Mouse (Mus musculus) forebrain, postnatal 0 days (tissue): ENCODE measurements at regions not wholly inside any gene's neighbourhood (a gene's known extent, or its start where the extent isn't known, plus 50 kb on each side); places are given as distances from the start of the nearest gene placed in this dataset.

Source experiments
- ATAC-seq: fragments of 200-750 bp; cut with Nextera tagmentation; 2 replicates; pipeline ENCODE4 v1.8.0; 2017; ENCODE audit warnings: mild to moderate bottlenecking, moderate library complexity
- DNase-seq: peaks from one replicate; pipeline ENCODE4 v3.0.0-alpha.2; 2015
- H3K27ac ChIP-seq: fragments of 300-500 bp; sonication (generic); 2 replicates; pipeline ENCODE4 v1.5.1; 2014; ENCODE audit warnings: low read depth, mild to moderate bottlenecking, antibody characterized with exemption, low read length, moderate library complexity, mixed read lengths
- H3K27me3 ChIP-seq: fragments of 300-500 bp; sonication (generic); 2 replicates; pipeline ENCODE4 v1.6.1; 2014; ENCODE audit warnings: mild to moderate bottlenecking, low read length, mixed read lengths; ENCODE audit not compliant: insufficient read depth
- H3K36me3 ChIP-seq: fragments of 300-500 bp; sonication (generic); 2 replicates; pipeline ENCODE4 v1.6.1; 2014; ENCODE audit warnings: mild to moderate bottlenecking, moderate library complexity; ENCODE audit not compliant: insufficient read depth
- H3K4me1 ChIP-seq: fragments of 300-500 bp; sonication (generic); 2 replicates; pipeline ENCODE4 v1.6.1; 2014; ENCODE audit warnings: antibody characterized with exemption; ENCODE audit not compliant: insufficient read depth
- H3K4me2 ChIP-seq: fragments of 300-500 bp; sonication (generic); 2 replicates; pipeline ENCODE4 v1.6.1; 2014; ENCODE audit warnings: low read depth, mild to moderate bottlenecking, moderate library complexity
- H3K4me3 ChIP-seq: fragments of 300-500 bp; sonication (generic); 2 replicates; pipeline ENCODE4 v1.5.1; 2014; ENCODE audit warnings: low read depth, low read length, mixed read lengths
- H3K9ac ChIP-seq: fragments of 300-500 bp; sonication (generic); 2 replicates; pipeline ENCODE4 v1.6.1; 2014; ENCODE audit warnings: mild to moderate bottlenecking
- H3K9me3 ChIP-seq: fragments of 300-500 bp; sonication (generic); 2 replicates; pipeline ENCODE4 v1.6.1; 2016; ENCODE audit warnings: low read length
- CTCF ChIP-seq: sonication (generic); IDR thresholded peaks from 2 replicates; pipeline ENCODE4 v1.5.1; 2016; ENCODE audit warnings: antibody characterized with exemption, control low read depth, low read depth
- WGBS: fragments of 180-500 bp; shearing (Covaris S2); extraction: QIAGEN DNeasy Blood & Tissue Kit; methylation state at CpG from one replicate; pipeline ENCODE4 v1.1.7; 2014; 5-methylcytosine and 5-hydroxymethylcytosine counted together

DNA sequence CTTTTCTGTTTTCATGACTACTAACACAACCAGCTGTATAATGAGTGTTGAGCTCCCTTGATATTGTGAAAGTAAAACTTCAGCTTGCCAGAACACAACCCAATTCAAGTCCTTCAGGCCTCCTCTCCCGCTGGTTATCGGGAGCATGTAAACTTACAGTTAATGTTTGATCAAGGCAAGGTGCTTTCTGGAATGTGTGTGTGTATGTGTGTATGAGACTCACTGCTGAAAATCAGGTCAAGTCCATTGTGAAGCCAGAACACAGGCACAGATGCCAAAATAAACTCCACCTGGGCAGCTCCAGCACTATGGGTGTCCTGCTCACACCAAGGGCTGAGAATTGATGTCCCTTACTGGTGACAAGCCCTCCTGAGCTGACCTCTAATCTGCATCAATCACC is 308.9 kb upstream of the Slc24a5 start:
- H3K36me3 ChIP-seq = no peaks in the 10 kb centered on the region
- no peak overlapping the region for H3K9ac ChIP-seq
- no peaks in the 10 kb centered on the region for H3K27me3 ChIP-seq
- no peak overlapping the region for H3K4me2 ChIP-seq
- H3K4me1 ChIP-seq = no peaks in the 10 kb centered on the region
- H3K27ac ChIP-seq = no peak overlapping the region
- ATAC-seq = no peak
- 94% methylated on average over 2 of the region's 2 CpGs for WGBS
- DNase-seq = no peak
- no peak overlapping the region for H3K4me3 ChIP-seq
- TF ChIP-seq CTCF = no peak
- H3K9me3 ChIP-seq = no peaks in the 10 kb centered on the region

DNA sequence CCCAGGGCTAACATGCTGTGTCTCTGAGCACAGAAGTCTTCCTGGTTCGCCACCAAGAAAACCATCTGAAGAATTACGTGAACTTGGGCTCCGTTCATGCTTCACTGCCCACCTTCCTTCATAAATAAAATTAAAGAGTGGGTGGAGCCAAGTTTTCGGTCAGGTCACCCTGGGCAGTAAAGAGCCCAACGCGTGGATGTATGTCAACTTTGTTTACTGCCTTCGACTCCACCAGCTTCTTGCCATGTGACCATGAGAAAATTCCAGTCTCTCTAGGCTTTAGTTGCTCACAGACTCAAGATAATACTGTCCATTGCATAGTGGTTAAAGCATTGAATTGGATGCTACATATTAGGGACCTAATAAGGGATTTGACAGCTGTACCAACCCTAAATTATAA is 304.3 kb upstream of the Slc24a5 start:
- DNase-seq (no peak), ATAC-seq (no peak)
- H3K27me3 ChIP-seq = no peaks in the 10 kb centered on the region
- no peak overlapping the region for H3K4me3 ChIP-seq
- no peak overlapping the region for H3K9ac ChIP-seq
- no peak overlapping the region for H3K4me2 ChIP-seq
- 80% methylated on average over 7 of the region's 7 CpGs for WGBS
- H3K27ac ChIP-seq = no peak overlapping the region
- TF ChIP-seq CTCF = no peak
- H3K4me1 ChIP-seq = no peaks in the 10 kb centered on the region
- no peaks in the 10 kb centered on the region for H3K36me3 ChIP-seq
- no peaks in the 10 kb centered on the region for H3K9me3 ChIP-seq

DNA sequence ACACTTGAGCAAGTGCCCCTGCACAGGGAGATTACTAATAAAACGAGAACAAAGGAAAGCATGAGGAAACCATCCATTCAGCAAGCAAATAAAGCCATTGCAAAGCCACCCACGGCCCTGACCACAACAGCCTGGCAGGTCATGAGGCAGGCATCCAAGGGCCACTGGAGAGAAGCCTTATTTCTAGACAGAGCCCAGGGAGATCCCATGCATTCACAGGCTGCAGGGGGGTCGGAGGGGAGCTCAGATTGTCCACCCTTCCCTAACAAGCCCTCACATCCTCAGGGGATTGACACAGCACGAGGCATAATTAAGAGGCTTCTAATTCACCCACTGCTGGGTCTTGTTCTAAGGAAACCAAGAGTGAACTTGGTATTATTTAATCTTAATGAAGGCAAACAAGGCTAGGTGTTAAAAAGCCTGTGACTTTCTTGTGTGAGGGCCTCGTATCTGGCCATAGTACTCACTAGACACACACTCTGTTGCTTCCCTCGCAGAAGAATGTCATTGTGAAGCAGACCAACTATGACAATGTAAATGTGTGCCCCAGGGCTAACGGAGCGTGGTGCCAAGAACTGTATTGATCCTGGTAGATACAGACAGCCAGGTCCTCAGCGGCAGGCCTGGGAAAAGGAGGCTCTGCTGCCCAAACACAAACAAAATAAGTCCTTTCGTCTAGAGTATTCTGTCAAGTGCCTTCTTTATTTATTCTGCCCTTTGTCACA is 303.6 kb upstream of the Slc24a5 start:
- ATAC-seq = no peak
- Histone ChIP-seq H3K27ac (no peak overlapping the region), H3K4me1 (no peaks in the 10 kb centered on the region), H3K27me3 (no peaks in the 10 kb centered on the region), H3K4me2 (no peak overlapping the region), H3K4me3 (no peak overlapping the region), H3K9me3 (no peaks in the 10 kb centered on the region), H3K9ac (no peak overlapping the region), H3K36me3 (no peaks in the 10 kb centered on the region)
- no peak for DNase-seq
- TF ChIP-seq CTCF = no peak
- WGBS = 19% methylated on average over 10 of the region's 10 CpGs

DNA sequence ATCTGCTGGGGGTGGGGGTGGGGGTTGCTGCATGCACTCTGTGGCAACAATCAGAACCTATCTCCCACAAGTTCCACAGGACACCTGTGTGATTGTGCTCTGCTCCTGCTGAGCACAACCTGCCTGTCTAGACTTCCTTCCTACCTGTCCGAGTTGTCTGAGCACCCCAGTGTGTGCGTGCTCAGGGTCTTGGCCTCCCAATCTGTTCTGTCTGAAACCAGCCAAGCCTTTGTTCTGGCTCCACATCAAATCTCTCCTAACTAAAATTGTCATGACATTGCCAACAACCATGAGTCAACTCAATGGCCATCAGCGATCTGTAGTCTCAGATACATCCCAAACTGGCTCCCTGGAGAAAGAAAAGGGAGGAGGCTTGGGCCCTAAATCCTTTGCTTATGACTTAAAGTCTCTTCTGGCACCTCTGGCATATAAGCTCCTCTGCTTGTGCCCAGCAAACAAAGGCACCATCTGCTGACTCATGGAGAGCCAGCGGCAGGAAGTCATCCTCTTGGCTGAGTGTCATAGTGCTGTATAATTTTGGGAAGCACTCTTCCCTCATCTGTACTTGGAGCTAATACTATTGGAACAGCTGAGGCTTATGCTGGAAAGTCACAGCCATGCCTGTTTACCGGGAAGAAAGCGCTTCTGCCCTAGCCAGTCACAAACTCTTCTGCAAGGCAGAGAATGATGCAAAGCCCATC is 298.5 kb upstream of the Slc24a5 start:
- Histone ChIP-seq H3K36me3 (no peaks in the 10 kb centered on the region), H3K4me1 (no peaks in the 10 kb centered on the region), H3K4me3 (no peak overlapping the region), H3K9me3 (no peaks in the 10 kb centered on the region), H3K9ac (no peak overlapping the region), H3K27me3 (no peaks in the 10 kb centered on the region), H3K4me2 (no peak overlapping the region), H3K27ac (no peak overlapping the region)
- no peak for DNase-seq
- no peak for TF ChIP-seq CTCF
- ATAC-seq = no peak
- WGBS = 89% methylated on average over 6 of the region's 6 CpGs

DNA sequence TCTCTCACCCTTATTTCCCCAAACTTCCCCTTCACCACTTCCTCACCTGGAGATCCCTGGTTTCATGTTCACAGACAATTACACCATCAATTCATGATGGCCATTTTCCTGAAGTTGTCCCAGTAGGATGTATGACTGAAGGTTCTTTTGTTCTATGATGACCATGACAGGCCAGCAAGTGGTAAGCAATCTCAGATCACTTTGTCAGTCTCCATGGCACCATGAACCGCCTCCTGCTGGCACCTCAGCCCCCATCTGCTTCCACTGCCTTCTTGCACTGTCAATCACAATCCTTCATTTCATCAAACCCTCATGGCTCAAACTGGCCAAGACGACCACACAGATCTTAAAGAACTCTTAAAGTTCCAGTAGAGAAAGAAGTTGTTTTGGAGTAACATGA is 297.9 kb upstream of the Slc24a5 start:
- H3K9ac ChIP-seq = no peak overlapping the region

DNA sequence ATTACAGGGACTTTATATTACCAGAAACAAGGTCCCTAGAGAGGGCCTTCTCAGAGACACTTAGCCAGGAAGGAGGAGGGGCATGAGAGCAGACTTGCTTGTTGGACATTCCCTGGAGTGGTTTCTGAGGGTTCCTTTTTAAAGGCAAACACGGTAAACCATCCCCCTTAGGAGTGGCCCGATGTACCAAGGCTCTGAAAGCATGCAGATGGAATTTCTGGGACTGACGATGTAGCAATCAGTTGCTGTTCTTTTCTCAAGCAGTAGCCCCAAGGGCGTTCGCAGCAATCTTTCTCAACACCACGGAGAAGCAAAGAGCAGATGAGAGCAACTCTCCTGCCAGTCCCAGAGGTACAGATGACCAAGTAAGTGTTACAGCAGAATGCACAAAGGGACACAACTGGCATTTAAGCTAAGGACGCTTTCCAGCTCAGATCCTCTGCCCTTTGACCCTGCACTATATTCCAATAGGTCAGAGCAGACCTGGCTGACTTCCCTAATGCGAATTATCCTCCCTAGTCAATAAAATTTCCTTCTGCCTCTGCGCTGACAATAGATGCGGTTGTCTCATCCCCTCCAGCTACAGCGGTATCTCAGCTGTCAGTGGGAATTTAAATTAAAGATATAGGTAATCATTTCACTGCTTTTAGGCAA is 295.7 kb upstream of the Slc24a5 start:
- Histone ChIP-seq H3K9me3 (no peaks in the 10 kb centered on the region), H3K4me2 (no peak overlapping the region), H3K4me3 (no peak overlapping the region), H3K4me1 (no peaks in the 10 kb centered on the region), H3K36me3 (no peaks in the 10 kb centered on the region), H3K27ac (no peak overlapping the region), H3K9ac (no peak overlapping the region), H3K27me3 (no peaks in the 10 kb centered on the region)
- no peak for TF ChIP-seq CTCF
- ATAC-seq = no peak
- WGBS = 72% methylated on average over 11 of the region's 11 CpGs
- DNase-seq = no peak

More for the DNA sequence above, 297.9 kb upstream of the Slc24a5 start:
- no peaks in the 10 kb centered on the region for H3K4me1 ChIP-seq
- ATAC-seq (no peak), DNase-seq (no peak)
- no peak overlapping the region for H3K4me3 ChIP-seq
- H3K27ac ChIP-seq = no peak overlapping the region
- WGBS = 76% methylated on average over 2 of the region's 2 CpGs
- H3K36me3 ChIP-seq = no peaks in the 10 kb centered on the region
- H3K4me2 ChIP-seq = no peak overlapping the region
- H3K9me3 ChIP-seq = no peaks in the 10 kb centered on the region
- no peaks in the 10 kb centered on the region for H3K27me3 ChIP-seq
- no peak for TF ChIP-seq CTCF

DNA sequence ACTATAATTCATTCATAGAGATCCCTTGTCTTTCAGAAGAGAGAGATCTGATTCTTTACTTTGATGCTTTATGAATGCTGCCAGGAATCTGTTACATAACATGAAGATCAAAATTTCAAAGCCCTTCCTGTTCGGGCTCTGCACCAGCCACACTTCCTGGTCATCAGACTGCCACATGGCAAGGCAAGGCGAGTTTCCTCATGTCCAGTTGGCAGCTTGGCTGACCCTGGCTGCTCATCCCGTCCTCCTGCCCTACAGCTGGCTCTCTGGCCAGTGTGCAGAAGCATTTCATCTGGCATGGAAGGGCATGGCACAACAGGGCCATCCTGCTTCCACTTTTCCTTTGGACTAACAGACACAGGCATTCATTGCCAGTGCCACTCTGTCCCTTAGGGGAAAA is 292.2 kb upstream of the Slc24a5 start:
- Histone ChIP-seq H3K9me3 (no peaks in the 10 kb centered on the region), H3K27me3 (no peaks in the 10 kb centered on the region), H3K36me3 (no peaks in the 10 kb centered on the region), H3K4me3 (no peak overlapping the region), H3K4me1 (no peaks in the 10 kb centered on the region), H3K4me2 (no peak overlapping the region), H3K27ac (no peak overlapping the region), H3K9ac (no peak overlapping the region)
- 63% methylated on average over 3 of the region's 3 CpGs for WGBS
- ATAC-seq (no peak), DNase-seq (no peak)
- no peak for TF ChIP-seq CTCF
